Mouse (Mus musculus): ENCODE measurements at regions not wholly inside any gene's neighbourhood (a gene's known extent, or its start where the extent isn't known, plus 50 kb on each side); places are given as distances from the start of the nearest gene placed in this dataset.
"Not testable (repeated sequence)": the region's sequence is repeated elsewhere in the genome, so short reads cannot be mapped to it uniquely, and the experiment has no call there.

DNA sequence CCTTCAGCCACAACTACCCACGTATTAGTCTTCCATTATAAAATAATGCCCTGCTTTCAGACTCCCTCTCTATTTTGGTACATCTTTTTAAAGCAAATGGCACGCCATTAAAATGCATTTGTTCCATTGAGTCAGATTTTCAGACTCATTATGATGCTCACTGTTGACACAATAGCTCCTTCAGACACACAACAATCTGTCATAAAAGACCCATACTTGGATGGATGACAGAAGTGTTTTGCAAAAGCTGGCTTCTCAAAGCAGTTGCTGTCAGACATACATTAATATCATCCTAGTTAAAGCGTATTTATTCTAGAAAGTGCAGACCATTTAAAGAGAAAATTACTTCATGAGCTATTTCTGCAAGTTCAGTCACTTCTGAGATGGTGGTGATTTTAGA lies 106.0 kb downstream of the Sox4 start:
- Histone ChIP-seq H3K27me3 (ENCODE audit: control insufficient read depth, insufficient read depth, low read length) (no peaks in the 10 kb centered on the region), H3K36me3 (ENCODE audit: control insufficient read depth, insufficient read depth, low read length) (no peaks in the 10 kb centered on the region), H3K4me3 (ENCODE audit: control insufficient read depth, insufficient read depth, low read length) (no peak overlapping the region), H3K27ac (ENCODE audit: control insufficient read depth, insufficient read depth, low read length) (no peak overlapping the region), H3K4me1 (replicated peaks; ENCODE audit: control insufficient read depth, insufficient read depth, low read length) (peaks cover 15% of the 10 kb centered on the region)
- no peak for DNase-seq
- 95% methylated on average over 3 of the region's 3 CpGs for WGBS
- TF ChIP-seq CTCF (IDR thresholded peaks at IDR 0.05; ENCODE audit: borderline replicate concordance, control insufficient read depth, extremely low read depth, insufficient read depth, low read length, poor library complexity) (no peak), POLR2A (IDR thresholded peaks at IDR 0.05; ENCODE audit: control insufficient read depth, extremely low read depth, insufficient read depth, low read length, poor library complexity) (no peak)

DNA sequence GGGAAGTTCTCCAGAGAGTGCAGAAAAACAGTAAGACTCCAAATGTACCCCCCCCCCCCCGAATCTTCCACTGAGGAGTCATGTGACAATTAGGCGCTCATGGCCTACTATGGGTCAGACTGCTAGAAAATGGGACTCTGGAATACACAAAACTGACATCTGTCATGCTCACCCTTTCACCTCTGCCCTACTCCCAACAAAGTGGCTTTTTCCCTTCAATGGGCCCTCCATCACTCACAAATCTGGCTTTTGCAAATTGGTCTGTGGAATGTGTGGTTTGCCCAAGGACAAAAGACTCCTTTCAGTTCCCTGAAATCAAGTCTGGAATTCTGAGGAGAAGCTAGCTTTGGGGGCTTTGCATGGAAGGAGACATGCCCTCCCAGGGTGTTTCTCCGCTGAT lies 109.0 kb downstream of the Sox4 start:
- peaks cover 18% of the 10 kb centered on the region for H3K4me1 ChIP-seq (replicated peaks; ENCODE audit: control insufficient read depth, insufficient read depth, low read length)
- H3K27me3 ChIP-seq (ENCODE audit: control insufficient read depth, insufficient read depth, low read length), result no peaks in the 10 kb centered on the region
- no peak overlapping the region for H3K4me3 ChIP-seq (ENCODE audit: control insufficient read depth, insufficient read depth, low read length)
- no peaks in the 10 kb centered on the region for H3K36me3 ChIP-seq (ENCODE audit: control insufficient read depth, insufficient read depth, low read length)
- DNase-seq, result no peak
- 89% methylated on average over 3 of the region's 3 CpGs for WGBS
- no peak for TF ChIP-seq CTCF (IDR thresholded peaks at IDR 0.05; ENCODE audit: borderline replicate concordance, control insufficient read depth, extremely low read depth, insufficient read depth, low read length, poor library complexity)
- TF ChIP-seq POLR2A (IDR thresholded peaks at IDR 0.05; ENCODE audit: control insufficient read depth, extremely low read depth, insufficient read depth, low read length, poor library complexity), result no peak
- no peak overlapping the region for H3K27ac ChIP-seq (ENCODE audit: control insufficient read depth, insufficient read depth, low read length)

DNA sequence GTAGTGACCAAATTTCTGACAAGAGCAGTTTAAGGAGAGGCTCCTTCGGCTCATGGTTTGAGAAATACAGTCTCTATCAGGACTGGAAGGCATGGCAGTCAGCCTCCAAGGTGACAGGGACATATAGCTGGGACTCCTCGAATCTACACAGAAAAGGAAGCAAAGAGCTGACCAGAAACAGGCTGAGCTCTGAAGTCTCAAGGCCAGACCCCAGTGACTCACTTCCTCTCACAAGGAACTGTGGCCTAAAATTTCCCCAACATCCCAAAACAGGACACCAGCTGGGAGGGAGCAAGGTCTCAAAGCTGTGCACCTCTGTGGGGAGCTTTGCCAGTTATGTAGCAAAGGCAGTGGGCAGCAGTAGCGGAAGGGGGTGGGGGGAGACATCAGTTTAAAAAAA lies 110.7 kb downstream of the Sox4 start:
- H3K27ac ChIP-seq (ENCODE audit: control insufficient read depth, insufficient read depth, low read length), result no peak overlapping the region
- TF ChIP-seq POLR2A (IDR thresholded peaks at IDR 0.05; ENCODE audit: control insufficient read depth, extremely low read depth, insufficient read depth, low read length, poor library complexity), result no peak
- no peak for TF ChIP-seq CTCF (IDR thresholded peaks at IDR 0.05; ENCODE audit: borderline replicate concordance, control insufficient read depth, extremely low read depth, insufficient read depth, low read length, poor library complexity)
- no peaks in the 10 kb centered on the region for H3K36me3 ChIP-seq (ENCODE audit: control insufficient read depth, insufficient read depth, low read length)
- no peak for DNase-seq
- H3K4me3 ChIP-seq (ENCODE audit: control insufficient read depth, insufficient read depth, low read length), result no peak overlapping the region
- no peaks in the 10 kb centered on the region for H3K27me3 ChIP-seq (ENCODE audit: control insufficient read depth, insufficient read depth, low read length)
- 35% methylated on average over 3 of the region's 3 CpGs for whole genome bisulfite sequencing
- H3K4me1 ChIP-seq (replicated peaks; ENCODE audit: control insufficient read depth, insufficient read depth, low read length), result peaks cover 32% of the 10 kb centered on the region

DNA sequence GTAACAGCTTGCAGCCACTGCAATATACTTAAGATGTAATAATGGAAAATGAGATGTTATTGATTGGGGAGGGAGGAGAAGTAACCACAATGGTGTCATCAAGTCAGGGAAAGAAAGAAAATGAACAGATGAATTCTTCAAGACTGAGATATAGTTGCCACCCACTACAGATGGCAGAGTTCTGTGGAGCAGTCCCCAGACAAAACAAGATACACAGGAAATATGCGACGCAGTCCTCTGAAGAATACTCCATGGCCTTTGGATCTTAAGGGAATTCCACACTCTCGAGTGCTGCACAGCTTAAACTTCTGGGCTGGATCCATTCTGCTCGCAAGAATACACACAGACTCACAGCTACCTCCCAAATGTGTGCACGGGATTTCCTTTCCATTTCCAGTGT lies 113.4 kb downstream of the Sox4 start:
- H3K27me3 ChIP-seq (ENCODE audit: control insufficient read depth, insufficient read depth, low read length), result no peaks in the 10 kb centered on the region
- DNase-seq, result no peak
- no peak overlapping the region for H3K4me3 ChIP-seq (ENCODE audit: control insufficient read depth, insufficient read depth, low read length)
- no peak overlapping the region for H3K27ac ChIP-seq (ENCODE audit: control insufficient read depth, insufficient read depth, low read length)
- TF ChIP-seq CTCF (IDR thresholded peaks at IDR 0.05; ENCODE audit: borderline replicate concordance, control insufficient read depth, extremely low read depth, insufficient read depth, low read length, poor library complexity) (no peak), POLR2A (IDR thresholded peaks at IDR 0.05; ENCODE audit: control insufficient read depth, extremely low read depth, insufficient read depth, low read length, poor library complexity) (no peak)
- H3K36me3 ChIP-seq (ENCODE audit: control insufficient read depth, insufficient read depth, low read length), result no peaks in the 10 kb centered on the region
- H3K4me1 ChIP-seq (replicated peaks; ENCODE audit: control insufficient read depth, insufficient read depth, low read length), result peaks cover 29% of the 10 kb centered on the region
- WGBS, result 76% methylated on average over 5 of the region's 5 CpGs

DNA sequence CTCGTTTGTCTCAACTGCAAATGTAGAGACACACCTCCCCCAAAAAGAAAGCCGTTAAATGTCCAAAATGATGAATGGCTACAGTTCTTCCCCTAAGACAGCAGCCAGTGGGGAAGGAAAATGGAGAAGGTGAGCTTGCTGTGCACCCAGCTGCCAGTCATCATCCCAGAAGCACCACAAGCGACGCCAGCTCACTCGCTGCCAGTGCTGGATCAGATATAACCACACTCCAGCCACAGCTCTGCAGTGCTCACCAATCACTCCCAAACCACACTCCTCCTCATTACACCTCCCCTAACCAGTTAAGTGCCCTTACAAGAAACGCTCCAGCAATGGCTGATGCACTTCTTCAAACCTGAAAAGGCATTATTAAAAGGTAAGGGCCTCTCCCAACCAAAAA lies 114.4 kb downstream of the Sox4 start:
- Histone ChIP-seq H3K4me1 (replicated peaks; ENCODE audit: control insufficient read depth, insufficient read depth, low read length) (peaks cover 29% of the 10 kb centered on the region), H3K27me3 (ENCODE audit: control insufficient read depth, insufficient read depth, low read length) (no peaks in the 10 kb centered on the region), H3K4me3 (ENCODE audit: control insufficient read depth, insufficient read depth, low read length) (no peak overlapping the region), H3K36me3 (ENCODE audit: control insufficient read depth, insufficient read depth, low read length) (no peaks in the 10 kb centered on the region), H3K27ac (ENCODE audit: control insufficient read depth, insufficient read depth, low read length) (no peak overlapping the region)
- TF ChIP-seq POLR2A (IDR thresholded peaks at IDR 0.05; ENCODE audit: control insufficient read depth, extremely low read depth, insufficient read depth, low read length, poor library complexity), result no peak
- TF ChIP-seq CTCF (IDR thresholded peaks at IDR 0.05; ENCODE audit: borderline replicate concordance, control insufficient read depth, extremely low read depth, insufficient read depth, low read length, poor library complexity), result no peak
- 3% methylated on average over 6 of the region's 6 CpGs for WGBS
- no peak for DNase-seq

DNA sequence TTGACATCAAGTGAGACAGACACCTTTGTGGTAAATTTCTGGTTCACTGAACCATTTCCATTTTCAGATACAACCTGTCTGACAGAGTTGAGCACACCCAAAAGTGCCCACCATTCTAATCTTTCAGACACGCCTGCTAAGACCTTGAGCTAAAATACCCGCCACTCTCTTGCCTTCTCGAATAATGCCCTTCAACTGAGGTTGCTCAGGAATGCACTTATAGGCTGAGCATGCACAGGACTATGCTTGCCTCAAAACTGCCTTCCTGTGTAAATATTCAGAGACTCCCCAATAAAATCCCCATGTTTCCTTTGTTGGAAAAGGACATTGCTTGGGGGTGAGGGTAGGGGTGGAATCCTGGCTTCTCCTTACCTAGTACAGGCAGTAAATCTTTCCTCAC lies 115.3 kb downstream of the Sox4 start:
- 61% methylated on average over 3 of the region's 3 CpGs for WGBS
- no peak for TF ChIP-seq POLR2A (IDR thresholded peaks at IDR 0.05; ENCODE audit: control insufficient read depth, extremely low read depth, insufficient read depth, low read length, poor library complexity)
- TF ChIP-seq CTCF (IDR thresholded peaks at IDR 0.05; ENCODE audit: borderline replicate concordance, control insufficient read depth, extremely low read depth, insufficient read depth, low read length, poor library complexity), result no peak
- no peak overlapping the region for H3K27ac ChIP-seq (ENCODE audit: control insufficient read depth, insufficient read depth, low read length)

DNA sequence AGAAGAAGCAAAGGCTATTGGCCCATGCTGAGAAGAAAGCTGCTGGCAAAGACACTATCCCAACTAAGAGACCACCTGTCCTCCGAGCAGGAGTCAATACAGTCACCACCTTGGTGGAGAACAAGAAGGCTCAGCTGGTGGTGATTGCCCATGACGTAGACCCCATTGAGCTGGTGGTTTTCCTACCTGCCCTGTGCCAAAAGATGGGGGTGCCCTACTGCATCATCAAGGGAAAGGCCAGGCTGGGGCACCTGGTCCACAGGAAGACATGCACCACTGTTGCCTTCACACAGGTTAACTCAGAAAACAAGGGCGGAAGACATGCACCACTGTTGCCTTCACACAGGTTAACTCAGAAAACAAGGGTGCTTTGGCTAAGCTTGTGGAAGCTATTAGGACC lies 116.3 kb downstream of the Sox4 start:
- H3K36me3 ChIP-seq (ENCODE audit: control insufficient read depth, insufficient read depth, low read length); DNase-seq; H3K27ac ChIP-seq (ENCODE audit: control insufficient read depth, insufficient read depth, low read length); H3K4me3 ChIP-seq (ENCODE audit: control insufficient read depth, insufficient read depth, low read length); H3K27me3 ChIP-seq (ENCODE audit: control insufficient read depth, insufficient read depth, low read length): not testable (repeated sequence)
- peaks cover 22% of the 10 kb centered on the region for H3K4me1 ChIP-seq (replicated peaks; ENCODE audit: control insufficient read depth, insufficient read depth, low read length)
- WGBS, result 90% methylated on average over 3 of the region's 3 CpGs

More for the DNA sequence above, 115.3 kb downstream of the Sox4 start:
- H3K4me1 ChIP-seq (replicated peaks; ENCODE audit: control insufficient read depth, insufficient read depth, low read length), result peaks cover 24% of the 10 kb centered on the region
- no peaks in the 10 kb centered on the region for H3K36me3 ChIP-seq (ENCODE audit: control insufficient read depth, insufficient read depth, low read length)
- H3K27me3 ChIP-seq (ENCODE audit: control insufficient read depth, insufficient read depth, low read length), result no peaks in the 10 kb centered on the region
- no peak for DNase-seq
- no peak overlapping the region for H3K4me3 ChIP-seq (ENCODE audit: control insufficient read depth, insufficient read depth, low read length)

All from thymus, adult 2 months (tissue).